Mouse (Mus musculus) left cerebral cortex, postnatal 25 days (tissue): ENCODE data around the gene Pde4d. TPM values are rescaled to one million over a fixed set of nuclear protein-coding genes. Genes with fewer than 3 reads are reported as not detected.

ENCODE experiments used
- DNase-seq, 2 experiments: peaks; one replicate each; pipeline ENCODE4 v3.0.0; 2022; ENCODE audit warnings: low spot score in 2 of 2, mixed read lengths in 1 of 2
- intact Hi-C: fragments of 180-260 bp; cut with DNase I; formaldehyde crosslinking; loops from one replicate; pipeline ENCODE4 v1.15.1; 2025
- total RNA-seq, 2 experiments: library from RNA; stranded (reverse); gene quantifications; 2 replicates each; pipeline ENCODE4 v1.2.3; 2021

The Pde4d gene
- total RNA-seq, 2 experiments from 2014 or later = 108 to 116 TPM

GRCm38 (mm10) chr13:109918631-109919030, 1468.9 kb downstream of the Pde4d start:
- DNase-seq = no peak
- intact Hi-C loops = no loop called here

GRCm38 (mm10) chr13:109920256-109920655, 1470.5 kb downstream of the Pde4d start:
- no peak for DNase-seq
- intact Hi-C loops = no loop called here

- intact Hi-C loops = loop anchor here (1.0 kb wide), 1 partner anchor 98 kb away; no protein-coding TSS in a partner anchor
- DNase-seq = no peak
Observed at GRCm38 (mm10) chr13:109921336-109922038, 1471.7 kb downstream of the Pde4d start.

GRCm38 (mm10) chr13:109922228-109922627, 1472.5 kb downstream of the Pde4d start:
- DNase-seq = peak; percentile 49 to 80
- intact Hi-C loops = loop anchor here (1.0 kb wide), 1 partner anchor 97 kb away; no protein-coding TSS in a partner anchor

- intact Hi-C loops = loop anchor here (1.0 kb wide), 1 partner anchor 97 kb away; no protein-coding TSS in a partner anchor
- DNase-seq = no peak
Observed at GRCm38 (mm10) chr13:109922782-109923181, 1473.0 kb downstream of the Pde4d start.

- no peak for DNase-seq
- intact Hi-C loops = no loop called here
Observed at GRCm38 (mm10) chr13:109924771-109925170, 1475.0 kb downstream of the Pde4d start.

GRCm38 (mm10) chr13:109926277-109926920, 1476.7 kb downstream of the Pde4d start:
- intact Hi-C loops = loop anchor here (1.0 kb wide), 1 partner anchor 92 kb away; no protein-coding TSS in a partner anchor

GRCm38 (mm10) chr13:109927782-109928181, 1478.0 kb downstream of the Pde4d start:
- peak in 1 of 2 experiments; percentile 75 for DNase-seq
- intact Hi-C loops = no loop called here

More at GRCm38 (mm10) chr13:109926277-109926920, 1476.7 kb downstream of the Pde4d start:
- DNase-seq = peak; percentile 84 to 98

- peak; percentile 51 to 93 for DNase-seq
- intact Hi-C loops = no loop called here
Observed at GRCm38 (mm10) chr13:109932688-109933087, 1482.9 kb downstream of the Pde4d start.

- DNase-seq = no peak
- intact Hi-C loops = no loop called here
Observed at GRCm38 (mm10) chr13:109933554-109933953, 1483.8 kb downstream of the Pde4d start.

- no peak for DNase-seq
- intact Hi-C loops = no loop called here
Observed at GRCm38 (mm10) chr13:109936866-109937265, 1487.1 kb downstream of the Pde4d start.

GRCm38 (mm10) chr13:109944822-109945551, 1495.2 kb downstream of the Pde4d start:
- intact Hi-C loops = no loop called here
- no peak for DNase-seq

GRCm38 (mm10) chr13:109951466-109951865, 1501.7 kb downstream of the Pde4d start:
- no peak for DNase-seq
- intact Hi-C loops = no loop called here

- intact Hi-C loops = no loop called here
- DNase-seq = no peak
Observed at GRCm38 (mm10) chr13:109954189-109954588, 1504.4 kb downstream of the Pde4d start.

GRCm38 (mm10) chr13:109957953-109958352, 1508.2 kb downstream of the Pde4d start:
- intact Hi-C loops = no loop called here
- DNase-seq = no peak

- intact Hi-C loops = no loop called here
- no peak for DNase-seq
Observed at GRCm38 (mm10) chr13:109982821-109983443, 1533.2 kb downstream of the Pde4d start.

GRCm38 (mm10) chr13:109985411-109985810, 1535.7 kb downstream of the Pde4d start:
- no peak for DNase-seq
- intact Hi-C loops = no loop called here

GRCm38 (mm10) chr13:109985892-109986291, 1536.1 kb downstream of the Pde4d start:
- intact Hi-C loops = no loop called here
- DNase-seq = no peak

GRCm38 (mm10) chr13:109992775-109993505, 1543.2 kb downstream of the Pde4d start:
- peak; percentile 45 to 59 for DNase-seq
- intact Hi-C loops = no loop called here
